Mouse (Mus musculus) embryo, embryonic 10 days (tissue): ENCODE results near the gene Nova1.

Experiments
- DNase-seq: peaks from one replicate; pipeline ENCODE4 v3.0.0-alpha.2; 2015; ENCODE audit warnings: low spot score

The Nova1 gene

DNA sequence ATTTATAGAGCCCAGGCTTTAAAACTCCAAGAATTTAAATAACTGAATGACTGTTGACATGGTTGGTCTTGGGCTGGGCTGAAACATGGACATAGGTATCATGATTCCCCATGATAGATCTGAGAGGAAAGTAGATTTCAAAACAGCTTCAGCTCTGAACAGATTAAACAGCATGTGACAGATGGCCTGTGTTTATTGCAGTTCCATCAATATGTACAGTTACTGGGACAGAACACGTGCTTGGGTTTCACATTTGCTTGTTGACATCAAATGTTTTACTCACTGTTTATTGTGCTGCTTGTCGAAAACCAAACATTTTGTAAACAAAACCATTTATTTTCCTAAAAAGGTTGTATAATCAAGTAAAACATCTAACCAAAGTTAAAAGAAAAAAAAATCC, 142.4 kb downstream of the Nova1 start:
- no peak for DNase-seq

DNA sequence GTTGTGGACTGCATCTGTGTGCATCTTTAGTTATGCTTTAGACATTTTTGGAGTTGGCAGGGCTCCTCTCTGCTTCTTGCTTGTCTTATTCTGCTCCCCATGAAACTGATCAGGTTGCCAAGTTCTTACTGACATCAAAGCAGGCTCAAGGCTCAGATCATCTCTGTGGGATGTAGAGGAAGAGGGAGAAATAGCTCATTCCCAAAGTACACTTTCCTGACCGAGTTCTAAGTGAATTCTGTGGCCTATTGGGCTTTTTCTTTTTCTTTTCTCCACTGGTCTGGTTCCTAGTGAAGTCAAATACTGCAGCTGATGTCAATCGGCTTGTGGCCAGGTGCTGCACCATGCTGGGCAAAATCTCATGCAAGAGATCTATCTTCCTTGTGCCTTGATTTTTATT, 152.0 kb downstream of the Nova1 start:
- no peak for DNase-seq

DNA sequence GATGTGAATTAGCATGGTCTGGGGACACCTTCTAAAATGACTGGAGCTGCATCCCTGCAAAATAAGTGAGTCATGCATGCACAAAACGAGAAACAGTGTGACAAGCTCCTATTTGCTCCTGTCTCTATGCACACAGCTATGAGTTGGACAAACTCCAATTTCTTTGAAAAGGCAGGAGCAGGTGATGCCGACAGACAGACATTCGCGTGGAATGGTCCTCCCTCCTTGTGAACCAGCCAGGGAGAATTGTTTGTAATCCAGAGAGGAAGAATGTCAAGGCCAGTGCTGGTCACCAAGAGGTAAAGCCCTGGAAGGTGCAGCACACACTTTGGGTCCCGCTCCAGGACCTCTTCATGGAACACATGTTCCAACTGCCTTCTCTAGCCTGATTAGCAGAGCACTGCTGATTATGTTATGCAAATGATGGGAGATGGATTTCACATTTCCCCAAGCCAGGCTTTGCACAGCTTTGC, 172.6 kb downstream of the Nova1 start:
- DNase-seq: no peak

DNA sequence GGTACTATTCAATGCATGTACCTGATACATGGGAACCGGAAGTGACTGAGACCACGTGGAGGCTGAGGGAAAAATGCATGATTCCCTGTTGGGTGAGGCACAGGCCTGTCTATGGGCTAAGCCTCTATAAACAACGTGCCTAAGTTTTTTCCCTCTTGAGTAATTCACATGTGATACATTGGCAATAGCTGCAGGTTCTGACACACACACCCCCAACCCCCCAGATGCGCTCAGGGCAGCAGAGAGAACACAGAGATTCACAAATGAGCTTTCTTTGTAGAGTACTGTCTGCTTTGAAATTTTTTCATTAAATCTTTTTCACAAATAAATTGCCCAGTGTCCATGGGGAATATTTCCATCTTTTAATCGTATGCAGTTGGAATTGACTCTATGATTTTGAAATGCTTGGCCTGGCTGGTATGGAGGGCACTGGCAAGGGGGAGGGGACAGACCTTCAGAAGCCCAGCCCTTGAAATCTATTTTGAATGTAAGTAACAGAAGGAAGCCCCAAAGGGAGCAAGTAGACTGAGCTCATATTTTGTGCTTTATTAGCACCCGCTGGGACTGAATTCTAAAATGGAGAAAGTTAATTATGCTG, 173.3 kb downstream of the Nova1 start:
- DNase-seq: no peak
